Mouse (Mus musculus) cerebellum, adult 9-10 months (tissue): ENCODE results near the gene Gipc3.

ENCODE experiments used
- DNase-seq: peaks from one replicate; pipeline ENCODE4 v3.0.0; 2022

Gipc3 gene

GRCm38 (mm10) chr10:81319741-81320549 is 23.1 kb downstream of the Gipc3 start:
- no peak for DNase-seq

GRCm38 (mm10) chr10:81319330-81319699 is 23.8 kb downstream of the Gipc3 start:
- DNase-seq = no peak

DNA sequence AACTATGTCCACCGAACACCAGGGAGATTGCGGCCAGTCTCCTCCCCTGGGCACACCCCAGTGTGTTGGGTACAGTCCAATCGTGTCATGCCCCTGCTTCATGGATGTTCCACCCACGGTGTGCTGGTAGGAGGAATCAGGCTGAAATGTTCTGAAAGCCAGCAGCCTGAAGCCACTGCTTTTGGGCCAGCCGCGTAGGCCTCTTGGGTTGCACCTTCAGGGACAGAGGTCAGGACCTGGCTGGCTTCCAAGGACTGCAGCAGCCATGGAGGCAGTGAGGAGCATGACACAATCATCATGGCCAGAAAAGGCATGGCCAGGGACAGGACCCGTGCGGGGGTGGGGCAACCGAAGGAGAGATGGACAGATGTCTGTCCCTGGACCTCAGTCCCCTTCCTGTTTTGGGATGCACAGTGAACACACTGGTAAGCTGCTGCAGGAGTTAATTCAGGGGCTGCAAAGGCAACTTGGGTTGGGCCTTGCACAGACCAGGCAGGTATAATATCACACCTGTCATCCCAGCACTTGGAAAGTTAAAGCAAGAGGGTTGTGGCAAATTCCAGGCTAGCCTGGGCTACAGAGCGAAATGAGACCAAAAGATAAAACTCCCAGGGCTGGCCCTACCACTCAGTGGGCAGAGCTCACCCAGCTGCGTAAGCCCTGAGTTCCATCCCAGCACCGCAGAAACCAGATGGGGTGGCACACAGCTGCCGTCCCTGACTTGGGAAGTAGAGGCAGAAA is 24.3 kb downstream of the Gipc3 start:
- peak; percentile 73 for DNase-seq

DNA sequence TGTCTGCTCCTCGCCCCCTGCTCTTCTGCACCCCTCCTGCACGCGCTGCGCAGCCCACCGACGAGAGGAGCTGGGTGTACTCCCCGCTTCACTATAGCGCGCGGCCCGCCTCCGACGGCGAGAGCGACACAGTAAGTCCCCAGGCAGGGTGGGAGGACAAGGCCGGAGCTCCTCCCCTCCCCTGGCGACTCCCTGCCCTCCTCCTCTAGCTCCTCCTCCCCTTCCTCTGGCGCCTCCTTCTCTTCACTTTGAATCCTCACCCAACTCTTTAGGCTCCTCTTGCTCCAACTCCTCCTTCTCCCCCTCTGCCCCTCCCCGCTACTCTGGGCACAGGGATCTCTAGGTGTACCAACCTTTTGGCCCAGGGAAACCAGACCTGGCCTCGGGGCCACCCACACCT is 25.8 kb downstream of the Gipc3 start:
- DNase-seq = no peak

GRCm38 (mm10) chr10:81316338-81317060 is 26.6 kb downstream of the Gipc3 start:
- peak; percentile 59 for DNase-seq

DNA sequence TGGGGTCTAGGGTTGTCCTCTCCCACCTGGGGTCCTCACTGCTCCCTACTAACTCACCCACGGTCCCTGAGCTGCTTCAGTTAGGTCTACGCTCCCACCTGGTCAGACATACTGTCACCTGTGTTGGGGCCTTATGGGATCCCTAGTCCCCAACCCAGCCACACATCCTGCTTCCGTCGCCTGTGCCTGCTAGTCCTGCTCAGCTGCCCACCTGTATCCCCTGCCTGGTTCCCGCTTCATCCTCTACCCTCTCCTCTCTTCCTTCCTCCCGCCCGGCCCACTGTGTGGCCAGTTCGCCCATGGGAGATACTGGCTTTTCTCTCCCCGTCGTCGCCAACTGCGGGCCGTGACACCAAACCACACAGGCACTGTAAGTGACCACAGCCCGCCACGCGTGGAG is 27.5 kb downstream of the Gipc3 start:
- DNase-seq = peak; percentile 38

- DNase-seq = peak; percentile 34
These were observed 28.9 kb downstream of the Gipc3 start for GRCm38 (mm10) chr10:81314201-81314600.

DNA sequence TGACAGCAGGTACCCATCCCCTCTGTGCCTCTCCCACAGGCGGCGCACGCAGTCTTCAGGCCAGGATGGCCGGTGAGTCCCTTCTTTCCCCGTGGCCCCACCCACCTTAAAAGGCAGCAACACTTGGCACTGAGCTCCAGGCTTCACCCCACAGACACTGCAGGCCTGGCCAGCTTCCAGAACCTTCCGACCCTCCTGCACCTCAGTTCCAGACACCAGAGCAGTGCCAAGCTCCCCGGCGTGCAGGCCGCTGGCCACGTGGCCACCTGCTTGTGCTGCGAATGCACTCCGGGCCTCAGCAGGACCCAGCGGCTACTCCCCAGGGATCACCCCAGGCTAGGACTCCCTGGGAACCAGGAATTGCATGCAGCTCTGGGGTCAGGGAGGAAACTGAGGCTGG is 29.5 kb downstream of the Gipc3 start:
- peak; percentile 32 for DNase-seq

- peak; percentile 20 for DNase-seq
These were observed 33.5 kb downstream of the Gipc3 start for GRCm38 (mm10) chr10:81309571-81309970.

DNA sequence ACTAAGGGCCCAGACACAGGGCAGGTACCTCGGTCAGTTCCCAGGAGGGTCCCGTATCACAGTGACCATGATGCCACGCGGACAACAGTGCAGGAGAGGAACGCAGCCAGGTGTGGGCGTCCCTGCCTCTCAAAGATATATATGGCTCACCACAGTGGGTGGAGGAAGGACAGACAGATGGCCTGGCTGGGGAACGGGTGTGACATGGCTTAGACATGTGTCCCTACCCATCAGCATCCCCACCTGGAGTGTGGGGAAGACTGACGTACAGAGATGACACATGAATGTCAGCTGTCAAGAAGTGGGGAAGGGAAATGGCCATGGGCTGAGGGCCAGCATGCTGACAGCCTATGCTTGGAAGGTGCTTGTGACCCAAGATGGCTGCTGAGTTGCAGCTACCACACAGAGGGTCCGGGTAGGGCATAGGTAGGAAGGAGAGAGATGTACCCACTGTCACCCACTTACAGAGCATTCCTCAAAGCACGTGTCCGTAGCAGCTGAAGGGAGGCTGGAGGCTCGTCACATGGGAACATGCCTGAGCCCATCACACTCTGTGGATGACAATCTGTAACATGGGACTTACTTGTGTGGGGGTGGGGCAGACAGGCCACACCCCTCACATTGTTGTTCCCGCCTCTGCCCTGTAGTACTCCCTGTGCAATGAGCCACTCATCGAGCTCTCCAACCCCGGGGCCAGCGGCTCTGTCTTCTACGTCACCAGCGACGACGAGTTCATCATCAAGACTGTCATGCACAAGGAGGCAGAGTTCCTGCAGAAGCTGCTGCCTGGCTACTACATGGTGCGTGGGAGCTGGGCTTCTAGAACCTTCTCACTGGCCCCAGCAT is 36.0 kb downstream of the Gipc3 start:
- no peak for DNase-seq

GRCm38 (mm10) chr10:81306173-81306668 is 36.8 kb downstream of the Gipc3 start:
- peak; percentile 67 for DNase-seq

DNA sequence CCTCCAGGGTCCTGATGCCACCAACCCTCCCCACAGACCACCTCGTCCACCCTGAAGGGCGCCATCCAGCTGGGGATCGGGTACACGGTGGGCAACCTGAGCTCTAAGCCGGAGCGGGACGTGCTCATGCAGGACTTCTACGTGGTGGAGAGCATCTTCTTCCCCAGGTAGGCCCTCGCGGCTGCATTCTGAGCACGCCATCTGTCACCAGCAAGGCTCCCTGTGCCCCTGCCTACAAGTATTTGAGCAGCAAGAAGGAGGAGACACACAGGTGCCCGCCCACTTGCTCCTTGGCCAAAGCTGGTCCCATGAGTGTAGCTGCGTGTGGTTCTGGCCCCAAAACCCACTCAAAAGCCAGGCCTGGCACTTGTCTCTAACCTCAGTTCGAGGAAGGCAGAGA is 37.4 kb downstream of the Gipc3 start:
- DNase-seq = peak; percentile 73

DNA sequence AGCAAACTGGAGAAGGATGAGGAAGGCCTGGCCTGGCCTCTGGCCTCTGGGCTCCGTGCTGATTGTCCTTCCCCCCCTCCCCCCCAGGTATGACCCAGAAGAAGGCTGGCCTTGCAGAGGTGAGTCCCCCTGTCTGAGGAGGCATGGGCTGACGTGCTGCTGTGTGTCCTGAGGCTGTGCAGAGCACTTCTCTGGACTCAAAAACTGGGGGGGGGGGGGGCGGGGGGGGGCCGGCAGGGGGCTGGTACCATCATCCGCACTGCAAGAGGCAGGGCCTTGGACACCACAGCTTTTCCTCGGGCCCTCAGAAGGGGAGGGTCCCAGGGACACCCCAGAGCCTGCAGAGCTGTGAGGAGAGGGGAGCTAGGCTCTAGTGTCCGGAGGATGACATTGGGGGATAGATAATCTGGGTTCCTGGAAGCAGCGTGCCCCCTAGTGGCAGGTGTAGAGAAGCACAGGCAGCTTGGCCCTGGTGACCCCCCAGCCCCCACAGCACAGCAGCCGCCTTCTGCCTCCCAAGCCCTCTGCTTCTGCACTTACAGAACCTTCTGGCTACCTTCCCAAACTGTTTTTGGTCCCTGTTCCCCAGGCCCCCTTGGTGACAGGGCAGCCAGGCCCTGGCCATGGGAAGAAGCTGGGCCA is 38.3 kb downstream of the Gipc3 start:
- DNase-seq = peak; percentile 83

GRCm38 (mm10) chr10:81303761-81304160 is 39.3 kb downstream of the Gipc3 start:
- no peak for DNase-seq

GRCm38 (mm10) chr10:81303258-81303657 is 39.8 kb downstream of the Gipc3 start:
- no peak for DNase-seq

DNA sequence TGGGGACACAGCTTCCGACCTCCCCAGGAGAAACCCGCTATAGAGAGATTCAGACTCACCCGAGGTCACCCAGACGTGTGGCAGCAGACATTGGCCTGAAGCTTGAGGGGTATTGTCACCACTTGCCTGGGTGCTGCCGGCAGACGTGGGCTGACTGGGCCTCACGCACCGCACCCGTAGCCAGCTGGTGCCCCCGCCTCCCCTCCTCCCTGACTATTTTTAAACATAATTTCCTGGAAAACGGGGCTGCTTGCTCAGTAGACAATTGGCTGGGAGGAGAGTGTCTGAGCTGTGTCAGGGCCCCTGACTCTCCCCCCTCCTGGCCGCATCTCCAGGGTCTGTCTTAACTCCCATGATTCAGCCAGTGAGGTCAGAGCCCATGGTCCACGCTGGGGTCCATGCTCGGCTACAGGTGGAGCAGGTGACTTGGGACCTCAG is 40.3 kb downstream of the Gipc3 start:
- no peak for DNase-seq

- peak; percentile 59 for DNase-seq
These were observed 40.8 kb downstream of the Gipc3 start for GRCm38 (mm10) chr10:81302288-81302687.

GRCm38 (mm10) chr10:81301321-81301720 is 41.7 kb downstream of the Gipc3 start:
- peak; percentile 86 for DNase-seq

DNA sequence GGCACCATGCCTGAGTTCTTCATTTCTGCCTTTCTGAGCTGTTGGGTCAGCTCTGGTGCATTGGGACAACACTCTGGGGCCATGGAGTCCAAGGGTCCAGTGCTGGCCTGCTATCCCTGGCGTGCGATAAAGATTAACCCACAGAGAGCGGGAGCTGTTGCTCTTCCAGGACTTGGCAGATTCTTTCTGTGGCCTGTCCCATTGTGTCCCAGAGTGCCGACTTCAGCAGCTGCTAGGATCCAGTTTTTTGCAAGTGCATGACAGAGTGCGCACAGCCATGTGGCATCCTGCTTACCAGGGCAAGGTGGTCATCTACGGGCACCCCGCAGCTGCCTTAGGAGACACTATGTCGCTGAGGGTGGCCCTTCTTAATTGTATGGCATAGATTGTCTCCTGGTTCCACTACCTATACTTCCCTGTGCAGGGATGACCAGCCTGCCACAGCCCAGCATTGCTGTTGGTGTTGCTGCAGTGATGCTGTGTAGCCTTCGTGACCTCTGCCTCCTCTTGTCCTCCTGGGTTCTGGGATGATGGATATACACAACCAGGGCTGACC is 42.6 kb downstream of the Gipc3 start:
- no peak for DNase-seq

DNA sequence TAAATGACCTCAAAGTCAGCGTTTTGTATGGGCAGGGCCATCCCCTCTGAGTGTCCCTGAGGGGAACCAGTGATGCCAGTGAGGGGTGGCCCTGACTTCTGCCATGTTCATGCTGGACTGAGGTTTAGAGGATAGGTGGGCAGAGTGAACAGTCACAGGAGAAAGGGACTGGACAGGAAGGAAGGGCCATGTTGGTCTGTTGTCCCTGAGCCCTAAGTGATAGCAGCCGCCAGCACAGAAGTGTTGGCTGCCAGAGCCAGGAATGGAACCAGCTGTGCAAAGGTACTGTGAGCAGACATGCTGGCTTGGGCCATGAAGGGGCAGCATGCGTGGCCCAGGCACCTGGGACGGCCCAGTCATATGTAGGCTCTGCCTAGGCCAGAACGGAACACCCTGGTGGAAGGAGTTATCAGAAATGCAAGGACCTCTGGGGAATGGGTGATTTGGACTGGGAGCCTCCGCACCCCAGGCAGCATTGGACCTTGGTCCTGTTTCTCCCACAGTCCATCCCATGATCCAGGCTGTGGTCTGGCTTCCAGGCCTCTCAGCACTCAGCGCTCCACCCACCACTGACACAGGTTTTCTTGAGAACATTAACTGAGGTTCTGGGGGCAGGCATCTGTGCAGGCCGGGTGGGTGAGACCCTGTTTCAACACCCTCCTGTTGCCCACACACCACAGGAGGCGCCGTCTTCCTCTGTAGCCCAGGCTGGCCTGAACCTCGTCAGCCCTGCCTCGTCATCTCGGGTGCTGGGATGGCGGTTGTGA is 43.3 kb downstream of the Gipc3 start:
- peak; percentile 37 for DNase-seq
